Mouse (Mus musculus) small intestine, adult 10 weeks (tissue): ENCODE measurements around the gene Pitx3. TPM values are rescaled to one million over a fixed set of nuclear protein-coding genes. Genes with fewer than 3 reads are reported as not detected.

ENCODE experiments used
- polyA plus RNA-seq: library from polyadenylated mRNA; stranded (reverse); fragments of 350-450 nt; fragmentation: Illumina TruSeq; extraction: RNeasy Lipid Tissue Mini Kit (QIAGEN cat#74804); gene quantifications from one replicate; pipeline ENCODE4 v1.2.3, GENCODE M21; 2014; ENCODE audit warnings: low replicate concordance

Pitx3 gene
- not detected for polyA plus RNA-seq

DNA sequence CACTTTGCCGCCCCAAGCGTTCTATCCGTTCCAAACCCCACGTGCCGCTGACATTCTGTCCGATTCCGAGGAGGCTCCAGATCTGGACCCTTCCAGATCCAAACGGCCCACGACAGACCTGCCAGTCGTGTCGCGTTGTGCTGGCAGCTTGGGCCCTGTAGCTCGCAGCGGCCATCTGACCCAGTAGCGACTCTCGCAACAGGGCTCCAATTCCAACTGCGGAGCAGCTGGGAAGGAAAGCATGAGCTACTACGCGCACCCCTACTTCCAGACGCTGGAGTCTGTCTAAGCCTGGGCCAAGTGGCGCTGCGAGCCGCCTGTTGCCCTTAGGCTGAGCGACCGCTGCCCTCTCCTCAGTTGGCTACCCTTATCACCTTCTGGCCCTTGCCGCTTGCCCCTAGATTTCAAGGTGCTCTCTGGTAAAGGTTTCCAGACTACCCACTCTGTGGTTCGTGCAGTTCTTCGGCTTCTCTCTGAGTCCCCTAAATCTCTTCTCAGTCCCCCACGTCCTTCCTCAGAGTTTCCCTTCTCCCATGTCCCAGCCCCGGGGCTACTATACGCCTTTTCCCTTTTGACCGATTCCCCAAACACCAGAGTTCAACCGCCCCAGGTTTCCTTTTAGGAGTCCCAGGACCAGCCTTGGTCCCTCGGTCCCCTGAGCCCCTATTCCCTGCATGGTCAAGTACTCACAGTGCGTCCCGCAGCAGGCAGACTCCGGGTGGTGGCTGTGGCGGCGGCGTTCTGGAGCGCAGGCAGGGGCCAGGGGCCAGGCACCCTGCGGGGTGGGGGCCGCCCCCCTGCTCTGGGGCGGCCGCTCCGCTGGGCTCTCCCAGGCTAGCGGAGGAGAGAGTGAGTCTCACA is at the start of gene Pitx3:
Pitx3 (minus strand) TSS at position 816 of the 861 bp plus-strand sequence.

GRCm38 (mm10) chr19:46152127-46152803 is 4.1 kb upstream of the Pitx3 start, which contains the start of gene Gbf1:
Gene Gbf1 (plus strand): TSS chr19:46152509.

GRCm38 (mm10) chr19:46131694-46132525 is 16.2 kb downstream of the Pitx3 start, which contains the start of gene Elovl3:
Gene Elovl3 (plus strand): TSS chr19:46131897.

Other genes with a start within 250 kb of the Pitx3 start
- gene Armh3, start 149.8 kb downstream of the Pitx3 start, polyA plus RNA-seq, result 20.9 TPM
- gene Hps6, start 144.8 kb downstream of the Pitx3 start, polyA plus RNA-seq, result not detected
- 1.8 TPM for gene Pprc1, start 103.4 kb downstream of the Pitx3 start, polyA plus RNA-seq
- gene Ldb1, start 103.1 kb downstream of the Pitx3 start, polyA plus RNA-seq, result 16.5 TPM
- gene Nolc1, start 72.5 kb downstream of the Pitx3 start, polyA plus RNA-seq, result 6.4 TPM
- gene Elovl3, start 16.4 kb downstream of the Pitx3 start, polyA plus RNA-seq, result not detected
- 26.1 TPM for gene Gbf1, start 4.2 kb upstream of the Pitx3 start, polyA plus RNA-seq
- gene Nfkb2, start 156.0 kb upstream of the Pitx3 start, polyA plus RNA-seq, result 0.26 TPM
- 0.37 TPM for gene Psd, start 178.8 kb upstream of the Pitx3 start, polyA plus RNA-seq
- gene Fbxl15, start 179.9 kb upstream of the Pitx3 start, polyA plus RNA-seq, result not detected
- not detected for gene Cuedc2, start 190.4 kb upstream of the Pitx3 start, polyA plus RNA-seq
- gene Mfsd13a, start 192.8 kb upstream of the Pitx3 start, polyA plus RNA-seq, result 0.19 TPM
- gene 2310034G01Rik, start 202.0 kb upstream of the Pitx3 start, polyA plus RNA-seq, result 1.2 TPM
- gene Actr1a, start 247.4 kb upstream of the Pitx3 start, polyA plus RNA-seq, result 41.6 TPM
- gene Sufu, start 248.6 kb upstream of the Pitx3 start, polyA plus RNA-seq, result 1.6 TPM